Mouse (Mus musculus): ENCODE measurements around the gene Ghrh. TPM values are rescaled to one million over a fixed set of nuclear protein-coding genes. Genes with fewer than 3 reads are reported as not detected.

The Ghrh gene
- total RNA-seq, 2 experiments from 2014 or later = not detected

GRCm38 (mm10) chr2:157308273-157308917 lies 38.9 kb downstream of the Ghrh start:
- DNase-seq = no peak

GRCm38 (mm10) chr2:157307715-157308265 lies 39.5 kb downstream of the Ghrh start:
- DNase-seq = no peak

GRCm38 (mm10) chr2:157306091-157307032 lies 40.9 kb downstream of the Ghrh start:
- DNase-seq = no peak

GRCm38 (mm10) chr2:157303096-157303495 lies 44.2 kb downstream of the Ghrh start:
- no peak for DNase-seq

- no peak for DNase-seq
These were observed 47.3 kb downstream of the Ghrh start for GRCm38 (mm10) chr2:157300051-157300450.

GRCm38 (mm10) chr2:157296105-157296689 lies 51.1 kb downstream of the Ghrh start:
- no peak for DNase-seq

GRCm38 (mm10) chr2:157292093-157292492 lies 55.2 kb downstream of the Ghrh start:
- peak; percentile 85 for DNase-seq

- no peak for DNase-seq
These were observed 58.3 kb downstream of the Ghrh start for GRCm38 (mm10) chr2:157288996-157289395.

- peak; percentile 51 for DNase-seq
These were observed 59.8 kb downstream of the Ghrh start for GRCm38 (mm10) chr2:157287542-157287941.

GRCm38 (mm10) chr2:157283321-157283720 lies 64.0 kb downstream of the Ghrh start:
- no peak for DNase-seq

Other genes with a start within 250 kb of the Ghrh start
- gene Samhd1, start 212.2 kb downstream of the Ghrh start, total RNA-seq (2021) = 10 to 100 TPM; 26.7 to 31.4 TPM
- 10 to 100 TPM; 11.1 to 13.5 TPM for gene Rbl1, start 143.0 kb downstream of the Ghrh start, total RNA-seq (2021)
- 100 to 1,000 TPM; 189 to 199 TPM for gene Rpn2, start 68.5 kb downstream of the Ghrh start, total RNA-seq (2021)
- under 1 TPM in 1 of 2 experiments, not detected in 1; 0.42 TPM for gene Mroh8, start 68.0 kb downstream of the Ghrh start, total RNA-seq (2021)
- 10 to 100 TPM; 34.8 to 35.7 TPM for gene Manbal, start 20.1 kb upstream of the Ghrh start, total RNA-seq (2021)
- 10 to 100 TPM; 18.9 to 21.8 TPM for gene Src, start 70.9 kb upstream of the Ghrh start, total RNA-seq (2021)
- gene Nnat, start 212.6 kb upstream of the Ghrh start, total RNA-seq (2021) = 100 to 1,000 TPM; 184 to 187 TPM
- 10 to 100 TPM; 79.7 to 99.3 TPM for gene Blcap, start 223.8 kb upstream of the Ghrh start, total RNA-seq (2021)

Measured in adrenal gland, postnatal 10 days (tissue).